Mouse (Mus musculus) 416B (cell line): ENCODE measurements at regions not wholly inside any gene's neighbourhood (a gene's known extent, or its start where the extent isn't known, plus 50 kb on each side); places are given as distances from the start of the nearest gene placed in this dataset.

Source experiments
- DNase-seq: peaks from one replicate; pipeline ENCODE4 v3.0.0; 2011; ENCODE audit warnings: low read depth

DNA sequence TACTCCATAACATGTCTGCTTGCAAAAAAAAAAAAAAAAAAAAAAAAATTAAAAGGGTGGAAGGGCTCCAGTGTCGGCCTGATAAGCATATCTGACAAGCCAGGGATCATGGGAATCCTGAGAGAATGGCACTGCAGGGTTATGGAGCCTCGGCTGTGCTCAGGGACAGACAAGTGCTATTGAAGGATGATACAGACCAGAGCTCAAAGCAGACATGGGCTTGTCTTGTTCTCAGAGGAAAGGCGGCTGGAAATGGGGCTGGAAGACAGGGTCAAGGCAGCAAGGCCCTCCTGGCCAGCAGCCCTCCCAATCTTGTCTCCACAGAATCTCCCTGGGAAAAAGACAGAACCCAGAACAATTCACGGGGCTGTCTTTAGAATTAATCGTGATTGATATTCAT is 449.0 kb downstream of the Insc start:
- no peak for DNase-seq

DNA sequence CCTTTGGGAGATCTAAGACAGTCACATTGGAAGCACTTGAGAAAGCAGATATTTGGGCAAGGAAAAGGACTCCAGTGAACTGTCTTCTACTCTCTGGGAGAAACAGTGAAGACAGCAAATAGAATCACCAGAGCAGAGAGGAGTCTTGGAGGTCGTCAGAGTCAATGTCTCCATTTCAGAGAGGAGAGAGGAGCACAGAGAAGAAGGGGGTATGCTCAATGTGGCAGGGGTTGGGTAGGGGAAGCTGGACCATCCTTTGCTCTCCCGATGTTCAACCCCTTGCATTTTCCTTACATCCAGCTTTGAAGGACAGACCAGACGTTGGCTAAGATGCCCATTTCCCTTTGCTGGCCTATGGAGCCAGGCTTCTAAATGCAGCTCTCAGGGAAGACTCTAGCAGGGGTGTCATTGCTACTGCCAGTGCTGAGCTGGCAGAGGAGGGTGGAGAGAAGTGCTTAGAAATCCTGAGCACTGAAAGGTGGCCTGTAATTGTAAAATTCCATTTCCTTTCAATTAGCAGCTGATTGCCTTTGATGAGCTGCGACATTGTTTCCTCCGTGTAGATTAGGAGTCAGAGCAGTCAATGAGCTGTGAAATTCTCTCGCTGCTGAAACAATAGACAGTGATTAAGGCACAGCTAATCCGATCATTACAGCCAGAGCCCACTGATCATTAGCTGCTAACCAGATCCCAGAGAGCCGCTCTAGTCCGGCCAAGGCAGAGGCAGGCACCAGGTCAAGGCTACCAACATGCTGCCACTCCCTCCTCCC is 449.7 kb downstream of the Insc start:
- no peak for DNase-seq

DNA sequence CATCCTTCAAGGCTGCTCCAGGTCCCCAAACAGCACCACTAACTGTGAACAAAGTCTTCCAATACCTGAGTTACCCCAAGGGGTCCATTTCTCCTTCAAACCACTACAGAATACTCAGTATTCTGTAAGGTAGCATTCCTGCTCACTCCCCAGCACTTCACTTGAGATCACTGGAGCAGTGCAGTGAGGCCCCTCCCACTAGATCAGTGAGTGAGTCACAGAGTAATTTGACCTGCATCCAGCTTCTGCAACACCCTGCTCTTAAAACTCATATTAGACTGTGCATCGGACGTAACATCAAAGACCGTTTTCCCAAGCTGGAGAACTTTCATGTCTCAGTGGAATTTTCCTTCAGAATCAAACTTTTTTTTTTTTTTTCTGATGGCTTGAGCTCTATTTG is 461.4 kb downstream of the Insc start:
- peak; percentile 3 for DNase-seq

DNA sequence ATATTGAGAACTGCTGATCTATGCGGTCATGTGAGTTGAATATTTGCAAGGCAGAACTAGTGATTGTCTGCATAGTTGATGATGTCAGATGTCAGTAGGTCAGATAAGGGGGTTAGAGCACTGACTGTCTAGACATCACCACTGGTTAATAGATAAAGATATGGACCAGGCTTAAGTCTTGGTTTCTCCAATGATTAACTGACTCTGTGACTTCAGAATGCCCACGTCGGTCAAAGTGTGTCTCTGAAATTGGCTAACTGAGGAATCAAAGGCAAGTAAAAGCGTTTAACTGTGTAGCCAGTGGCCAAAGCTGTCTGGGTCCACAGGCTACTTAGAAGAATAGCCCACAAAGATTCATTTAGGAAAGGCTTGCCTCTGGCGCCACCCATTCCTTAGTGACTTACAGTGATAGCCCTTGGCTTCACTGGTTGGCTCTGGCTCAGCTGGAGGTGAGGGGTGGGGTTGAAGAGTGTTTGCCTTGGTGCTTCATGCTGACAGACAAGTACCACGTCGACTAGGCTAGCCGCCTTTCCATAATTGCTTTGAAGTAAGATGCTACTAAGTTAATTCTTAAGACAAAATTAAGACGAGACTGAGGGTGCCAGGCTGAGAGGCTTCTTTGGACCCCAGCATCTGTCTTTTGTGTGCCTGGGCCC is 463.1 kb downstream of the Insc start:
- no peak for DNase-seq

DNA sequence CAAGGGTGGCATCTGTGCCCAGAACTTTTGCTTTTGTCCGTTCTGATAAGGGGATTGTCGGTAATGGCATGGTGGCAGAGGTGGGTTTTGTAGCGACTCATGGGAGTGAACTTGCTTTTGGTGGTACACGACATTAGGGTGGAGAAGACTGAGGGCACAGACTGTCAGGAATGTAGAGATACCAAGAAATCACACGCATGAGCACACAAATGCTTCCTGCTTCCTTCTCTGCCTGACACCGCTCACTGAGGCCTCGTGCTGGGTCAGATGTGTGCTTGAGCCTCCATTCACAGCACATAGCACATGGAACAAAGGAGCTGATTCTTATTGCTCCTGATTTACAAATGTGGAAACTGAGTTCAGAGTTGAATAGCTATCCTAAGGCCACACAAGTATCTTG is 465.3 kb downstream of the Insc start:
- no peak for DNase-seq

DNA sequence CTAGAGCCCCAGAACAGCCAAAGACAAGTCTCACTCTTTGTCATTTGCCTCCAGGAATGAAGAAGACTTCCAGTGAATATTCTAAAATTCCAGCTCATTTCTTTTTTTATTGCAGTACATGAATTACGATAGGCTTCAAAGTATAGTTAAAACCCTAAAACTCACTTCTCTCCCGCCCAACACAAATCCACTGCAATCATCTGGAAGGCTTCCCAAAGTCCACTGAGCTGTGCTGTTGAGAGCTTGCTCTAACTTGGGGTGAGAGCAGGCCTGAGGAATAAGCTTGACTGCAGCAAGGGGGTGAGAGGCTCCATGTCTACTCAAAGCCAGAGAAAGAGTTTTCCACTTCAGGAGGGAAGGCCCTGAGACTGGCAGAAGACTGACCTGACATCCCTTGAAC is 466.5 kb downstream of the Insc start:
- DNase-seq = no peak

DNA sequence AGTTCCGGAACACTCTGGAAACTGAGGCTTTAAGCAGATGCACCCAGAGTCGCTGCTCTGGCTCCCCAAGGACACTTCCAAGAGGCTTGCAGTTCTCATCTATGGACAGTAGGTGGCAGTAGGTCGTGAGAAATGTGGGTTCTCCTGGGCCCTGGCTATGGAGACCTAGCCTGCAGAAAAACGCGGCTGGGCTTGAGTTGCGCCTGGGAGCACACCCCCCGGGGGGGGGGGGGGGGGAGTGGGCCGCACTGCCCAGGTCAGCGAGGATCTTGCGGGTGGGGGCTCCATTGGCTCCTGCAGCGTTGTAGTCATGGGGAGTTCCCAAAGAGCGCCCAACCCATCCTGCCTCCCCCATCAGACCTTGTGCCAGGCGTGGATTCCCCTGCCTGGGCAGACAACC is 473.3 kb downstream of the Insc start:
- DNase-seq = peak; percentile 41

DNA sequence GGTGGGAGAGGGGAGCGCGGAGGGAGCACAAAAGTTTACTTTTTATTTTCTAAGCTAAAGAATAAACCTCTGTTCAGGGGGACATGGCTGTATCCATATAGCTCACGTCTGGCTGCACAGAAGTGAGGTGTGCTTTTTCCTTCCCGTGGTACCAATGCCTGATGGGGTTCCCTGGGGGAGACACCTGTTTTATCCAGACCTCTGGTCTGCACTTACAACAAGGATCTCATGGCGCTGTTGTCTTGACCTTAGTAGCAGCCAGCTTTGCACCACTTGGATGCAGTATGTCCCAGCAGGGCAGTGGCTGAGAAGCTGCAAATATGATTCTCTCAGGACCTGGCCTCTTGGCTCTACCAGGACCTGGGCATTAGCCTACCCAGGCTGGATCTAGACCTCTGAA is 473.8 kb downstream of the Insc start:
- no peak for DNase-seq

DNA sequence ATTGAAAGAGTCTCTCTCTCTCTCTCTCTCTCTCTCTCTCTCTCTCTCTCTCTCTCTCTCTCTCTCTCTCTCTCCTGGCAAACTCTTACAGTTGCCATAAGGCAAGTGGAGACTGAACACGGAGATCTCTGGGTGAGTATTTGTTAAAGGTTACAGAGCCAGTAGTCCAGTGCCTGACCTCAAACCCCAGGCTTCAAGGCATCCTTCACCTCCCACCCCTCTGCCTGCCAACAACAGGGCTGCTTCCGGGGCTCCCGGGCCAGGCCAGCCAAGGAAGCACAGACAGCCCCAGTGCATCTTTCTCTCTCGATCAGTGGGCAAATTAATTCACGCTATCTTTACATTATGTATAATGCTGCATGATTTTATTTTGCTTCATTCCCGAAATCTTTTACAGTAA is 474.2 kb downstream of the Insc start:
- no peak for DNase-seq

DNA sequence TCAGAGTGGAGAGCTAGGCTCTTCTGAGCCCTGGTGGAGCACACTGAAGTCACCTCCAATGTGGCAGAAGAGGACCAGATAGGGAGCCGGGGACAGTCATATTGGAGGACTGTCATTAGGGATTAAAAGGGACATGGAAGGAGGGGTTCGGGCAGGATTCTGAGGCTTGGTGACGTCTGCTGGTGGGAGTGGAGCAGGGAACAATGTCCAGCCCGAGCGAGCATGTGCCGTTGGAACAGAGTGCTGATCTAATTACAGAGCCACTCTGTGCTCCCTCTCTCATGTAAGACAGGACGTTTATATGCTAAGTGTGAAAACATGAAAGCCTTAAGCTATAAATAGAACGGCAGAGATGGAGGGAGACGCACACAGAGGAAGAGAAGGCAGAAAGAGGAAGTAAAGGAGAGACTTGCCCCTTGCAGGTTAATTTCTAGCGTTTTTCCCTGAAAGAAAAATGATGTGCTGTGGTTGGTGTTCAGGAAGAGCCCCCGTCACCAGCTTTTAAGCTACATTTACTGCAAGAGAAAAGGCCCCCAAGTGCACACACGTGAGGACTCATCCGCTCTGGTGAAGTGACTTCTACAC is 475.2 kb downstream of the Insc start:
- no peak for DNase-seq

DNA sequence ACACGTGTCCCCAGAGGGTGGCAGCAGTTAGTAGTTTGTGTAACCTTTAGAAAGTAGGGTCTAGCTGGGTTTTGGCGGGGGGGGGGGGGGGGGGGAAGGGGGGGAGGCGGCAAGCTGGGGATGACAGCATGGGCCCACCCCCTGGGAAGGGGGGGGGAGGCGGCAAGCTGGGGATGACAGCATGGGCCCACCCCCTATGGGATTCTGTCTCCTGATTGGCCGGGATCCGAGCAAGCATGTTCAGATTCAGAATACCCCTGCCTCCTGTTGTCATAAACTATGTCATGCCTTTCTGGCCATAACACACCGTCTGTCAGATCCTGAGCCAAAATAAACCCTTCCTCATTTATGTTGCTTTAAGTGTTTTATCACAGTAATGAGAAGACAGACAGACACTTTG is 479.1 kb downstream of the Insc start:
- no peak for DNase-seq

DNA sequence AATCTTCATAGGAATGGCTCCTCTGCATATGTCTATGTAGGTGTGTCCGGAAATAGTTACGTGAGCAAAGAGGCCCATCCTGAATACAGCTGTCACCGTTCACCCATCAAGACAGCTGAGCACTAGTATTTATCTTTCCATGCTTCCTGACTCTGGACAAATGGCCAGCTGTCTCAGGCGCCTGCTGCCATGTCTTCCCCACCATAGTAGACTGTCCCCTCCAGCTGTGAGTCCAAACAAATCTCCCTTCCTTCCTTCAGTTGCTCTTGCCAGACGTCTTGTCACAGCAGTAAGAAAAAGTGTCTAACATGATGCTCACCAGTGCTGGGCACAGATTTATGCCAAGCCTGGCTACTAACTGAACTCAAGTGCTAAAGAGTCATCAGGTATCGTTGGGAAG is 487.0 kb downstream of the Insc start:
- no peak for DNase-seq

DNA sequence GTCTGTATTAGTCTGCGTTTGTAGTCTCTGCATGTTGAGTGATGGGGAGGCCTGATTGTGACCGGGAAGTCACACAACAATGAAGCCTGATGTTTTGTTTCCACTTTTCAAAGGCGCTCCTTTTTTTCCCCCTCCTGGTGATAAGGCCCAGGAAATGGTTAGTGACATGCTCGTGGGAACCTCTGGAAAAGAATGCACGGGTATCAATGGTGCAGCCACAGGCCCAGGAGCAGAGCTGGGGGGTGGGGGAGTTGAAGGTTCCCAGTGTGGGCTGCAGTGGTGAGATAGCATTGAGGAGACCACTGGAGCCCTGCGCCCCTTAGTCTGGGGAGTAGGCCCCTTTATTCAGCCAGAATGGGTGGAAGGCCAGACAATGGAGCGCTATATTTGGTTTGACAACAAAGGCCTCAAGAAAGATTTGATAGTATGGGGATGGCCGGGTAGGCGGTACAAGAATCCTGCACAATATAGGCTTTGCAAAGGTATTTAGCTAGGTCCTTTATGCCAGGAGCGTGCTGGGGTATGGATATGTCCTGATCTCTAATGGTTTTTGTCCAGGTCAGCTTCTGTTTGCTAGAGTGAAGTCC is 490.4 kb downstream of the Insc start:
- DNase-seq = no peak

DNA sequence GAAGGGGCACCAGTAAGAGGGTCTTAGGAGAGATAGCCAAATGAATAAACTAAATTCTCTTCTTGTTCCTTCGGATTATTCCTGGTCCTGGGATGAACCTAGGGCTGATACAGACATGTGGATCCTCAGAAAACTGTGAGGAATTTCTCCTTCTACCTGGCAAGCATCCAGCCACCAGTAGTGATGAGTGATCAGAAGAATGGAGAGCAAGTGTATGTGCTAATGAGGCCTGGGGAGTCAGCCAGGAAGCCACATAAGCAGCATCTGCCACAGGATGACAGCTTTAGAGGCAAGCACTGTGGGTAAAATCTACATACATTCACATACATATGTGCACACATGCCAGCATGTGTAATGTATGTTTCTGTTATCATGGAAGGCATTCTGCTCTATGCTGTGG is 493.6 kb downstream of the Insc start:
- no peak for DNase-seq

DNA sequence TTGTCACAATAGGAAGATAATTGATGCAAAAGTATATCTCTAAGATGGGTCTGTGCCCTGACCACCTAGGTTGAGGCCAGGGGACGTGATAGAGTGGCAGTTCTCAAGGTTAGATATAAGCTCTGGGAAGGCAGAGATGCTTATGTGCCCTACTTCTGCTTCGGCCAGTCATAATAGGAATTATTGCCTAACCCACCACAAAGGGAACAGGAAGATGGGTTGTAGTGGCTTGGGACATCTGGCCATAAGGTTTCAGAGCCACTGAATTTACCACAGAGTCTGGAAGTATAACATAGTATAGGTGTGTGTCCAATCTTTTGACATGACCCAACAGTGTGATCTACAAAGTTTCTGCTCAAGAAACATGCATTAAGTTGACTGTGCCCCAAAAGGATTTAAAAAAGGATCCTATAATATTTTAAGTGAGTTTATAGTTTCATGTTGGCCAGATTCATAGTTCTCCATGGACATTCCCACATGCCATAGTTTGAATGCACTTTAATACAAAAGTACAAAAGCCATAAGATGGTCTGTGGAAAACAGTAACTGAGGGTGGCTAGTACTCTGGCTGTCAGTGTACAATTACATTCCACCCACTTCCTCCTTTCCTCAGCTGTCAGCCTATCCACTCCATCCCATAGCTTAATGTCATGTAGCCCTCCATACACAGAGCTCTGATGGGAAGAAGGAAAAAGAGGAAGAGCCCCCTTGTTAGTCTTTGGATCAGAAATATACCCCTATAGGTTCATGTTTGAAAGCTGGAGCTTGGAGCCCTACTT is 508.3 kb downstream of the Insc start:
- no peak for DNase-seq

DNA sequence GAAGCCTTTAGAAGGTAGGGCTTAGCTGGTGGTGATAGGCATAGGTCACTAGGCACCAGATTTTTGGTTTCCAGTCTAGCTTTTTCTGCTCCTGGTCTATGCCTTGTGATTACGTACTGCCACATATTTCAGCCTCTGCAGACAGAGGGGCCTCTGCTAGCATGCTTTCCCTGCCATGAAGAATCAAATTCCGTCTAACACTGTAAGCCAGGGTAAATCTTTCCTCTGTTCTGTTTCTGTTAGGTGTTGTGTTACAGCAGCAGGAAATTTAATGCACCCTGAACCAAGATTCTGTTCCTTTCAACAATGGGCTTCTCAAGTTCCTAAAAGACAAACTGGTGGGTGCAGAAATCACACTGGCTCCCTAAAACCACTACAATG is 508.9 kb downstream of the Insc start:
- no peak for DNase-seq

DNA sequence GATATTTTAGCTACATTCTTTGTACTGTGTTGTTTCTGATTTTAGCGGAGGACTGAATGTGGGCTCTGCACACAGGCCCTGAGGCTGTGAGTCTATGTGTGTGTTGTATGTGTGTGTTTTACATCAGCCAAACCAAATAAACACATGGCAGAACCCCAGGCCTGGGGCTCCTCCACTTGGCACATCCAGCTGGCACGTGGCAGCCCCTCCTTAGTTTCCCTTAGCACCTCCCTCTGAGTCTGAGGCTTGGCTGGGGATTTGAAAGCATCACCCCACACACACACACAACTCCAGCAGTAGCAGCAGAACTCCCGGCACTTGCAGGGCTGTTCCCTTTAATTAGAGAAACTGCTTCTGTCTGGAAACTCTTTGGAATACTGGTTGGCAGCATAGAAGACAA is 515.1 kb downstream of the Insc start:
- DNase-seq = no peak

DNA sequence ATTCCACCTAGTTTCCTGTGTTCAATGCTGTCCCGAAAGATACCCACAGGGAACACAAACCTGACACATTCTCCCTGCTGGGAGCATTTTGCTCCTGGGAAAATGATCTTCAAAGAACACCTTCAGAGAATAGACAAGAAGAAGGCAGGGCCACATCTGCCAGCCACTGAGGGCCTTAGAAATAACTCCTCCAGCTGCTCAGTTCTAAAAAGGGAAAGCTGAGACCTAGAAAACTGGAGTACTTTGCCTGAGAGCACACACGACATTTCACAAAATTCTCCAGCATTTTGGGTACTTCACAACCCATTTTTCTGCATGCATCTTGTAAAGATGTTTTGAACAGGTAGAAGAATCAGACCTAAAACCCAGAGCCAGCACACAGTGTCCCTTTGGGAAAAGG is 519.6 kb downstream of the Insc start:
- no peak for DNase-seq

DNA sequence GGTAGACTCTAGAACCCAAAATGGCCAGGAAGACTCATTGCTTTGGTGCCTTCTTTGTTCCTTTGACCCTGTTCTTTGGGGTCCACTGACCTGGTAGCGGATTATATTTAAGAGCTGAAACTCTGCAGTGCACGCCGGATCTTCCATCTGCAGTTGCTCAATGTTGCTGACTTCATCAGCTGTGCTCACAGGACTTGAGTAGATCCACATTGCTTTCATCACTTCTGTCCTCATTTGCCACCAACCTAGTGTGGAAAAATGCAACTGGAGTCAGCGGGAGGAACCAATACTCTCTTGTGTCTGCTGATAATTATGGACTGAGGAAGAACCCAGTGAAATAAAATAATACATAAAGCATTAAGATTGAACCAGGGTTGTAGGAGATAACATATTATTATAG is 522.6 kb downstream of the Insc start:
- DNase-seq = no peak

DNA sequence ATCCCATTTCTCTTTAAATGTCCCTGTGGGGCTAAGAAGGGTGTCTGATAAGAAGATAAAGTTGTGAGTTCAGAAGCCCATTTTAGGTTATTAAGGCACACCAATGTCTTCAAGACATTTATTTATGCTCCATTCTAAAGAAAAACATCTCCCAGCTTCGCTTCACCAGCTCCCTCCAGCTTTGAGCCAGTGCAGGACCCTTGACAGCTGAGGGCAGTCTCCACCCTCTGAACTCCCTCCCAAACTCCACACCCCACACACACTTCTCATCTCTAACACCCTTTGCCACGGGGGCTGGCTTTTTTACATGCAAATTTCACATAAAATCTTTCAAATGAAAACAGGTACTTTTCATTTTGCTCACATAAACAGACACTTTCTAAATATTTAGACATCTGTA is 527.3 kb downstream of the Insc start:
- DNase-seq = no peak

DNA sequence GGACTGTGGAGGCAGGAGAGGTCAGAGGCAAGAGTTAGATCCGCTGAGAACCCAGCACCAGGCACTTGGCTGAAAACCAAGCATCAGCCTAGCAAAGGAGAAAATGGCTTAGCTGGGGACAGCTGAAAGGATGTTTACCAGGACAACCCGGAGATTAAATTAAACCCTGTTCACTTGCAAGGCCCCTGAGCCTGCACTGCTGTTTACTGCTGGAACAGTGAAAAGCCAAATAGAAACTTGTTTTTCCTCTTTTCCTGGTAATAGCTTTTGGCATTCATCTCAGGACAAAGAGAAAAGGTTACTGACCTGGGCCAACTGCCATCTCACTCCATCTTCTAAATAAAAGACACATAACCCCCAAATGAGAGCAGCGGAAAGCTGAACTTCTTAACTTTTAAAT is 531.3 kb downstream of the Insc start:
- DNase-seq = no peak

DNA sequence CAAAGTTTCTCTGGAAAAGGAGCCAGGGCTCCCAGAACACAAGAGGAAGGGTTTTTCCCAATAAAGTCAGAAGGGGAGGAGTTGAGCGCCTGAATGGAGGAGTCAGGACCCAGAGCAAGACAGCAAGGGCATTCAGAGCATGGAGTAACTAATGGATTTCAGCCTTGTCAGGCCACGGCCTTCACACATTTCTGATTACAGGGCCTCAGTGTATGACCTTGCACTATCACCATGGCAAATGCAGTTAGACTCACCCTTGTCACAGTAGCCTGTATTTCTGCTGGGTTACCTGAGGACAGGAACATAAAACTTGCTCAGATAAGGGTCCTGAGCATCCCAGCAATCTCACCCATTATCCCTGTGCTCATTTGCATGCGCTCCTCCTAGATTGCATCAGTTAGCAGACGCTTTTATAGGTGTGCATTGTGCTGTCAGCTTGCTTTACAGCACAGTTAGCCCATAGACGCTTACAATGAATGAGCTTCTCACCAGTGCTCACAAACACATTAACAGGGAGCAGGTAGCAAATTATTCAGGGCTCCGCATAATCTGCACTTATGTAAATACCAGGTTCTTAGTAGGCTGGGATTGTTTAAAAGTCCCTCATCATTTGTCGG is 547.4 kb downstream of the Insc start:
- DNase-seq = no peak
